Mouse (Mus musculus) embryo, embryonic 10.5 days (tissue): ENCODE results near the gene Vars.
"Not testable (repeated sequence)": the region's sequence is repeated elsewhere in the genome, so short reads cannot be mapped to it uniquely, and the experiment has no call there.

Experiments
- DNase-seq: peaks from one replicate; pipeline ENCODE4 v3.0.0-alpha.2; 2015; ENCODE audit warnings: low spot score

Vars gene

DNA sequence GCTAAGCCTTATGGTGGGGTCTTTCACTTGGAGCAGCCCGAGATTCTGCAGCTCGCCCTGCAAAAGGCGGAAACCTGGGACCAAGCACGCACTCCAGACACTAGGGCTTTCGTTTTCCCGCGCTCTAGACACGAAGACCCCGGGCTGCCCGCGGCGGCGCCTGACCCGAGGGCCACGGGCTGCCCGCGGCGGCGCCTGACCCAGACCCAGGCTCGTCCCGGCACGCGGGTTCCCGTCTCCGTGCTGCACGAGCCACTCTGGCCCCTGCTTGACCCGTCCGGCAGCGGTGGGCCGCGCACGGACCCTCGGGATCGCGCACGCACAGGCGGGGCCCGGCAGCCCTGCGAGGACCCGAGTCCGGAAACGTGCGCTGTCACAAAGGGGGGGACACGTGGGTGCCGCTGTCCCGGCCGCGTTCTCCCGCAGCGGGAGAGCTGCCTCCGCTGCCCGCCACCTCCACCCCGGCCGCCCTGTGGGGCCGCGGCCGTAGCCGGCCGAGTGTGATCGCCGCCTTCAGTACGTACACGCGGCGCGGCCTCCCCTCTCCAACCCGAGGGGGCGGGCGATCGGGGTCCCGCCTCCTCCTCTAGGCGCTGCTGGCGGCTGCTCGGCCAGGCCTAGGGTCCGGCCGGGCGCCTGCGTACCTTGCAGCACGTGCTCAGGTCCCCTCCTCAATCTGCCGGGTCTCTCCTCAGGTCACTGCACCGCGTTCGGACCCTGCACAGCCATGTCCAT lies at the start of gene Vars:
Gene Vars (plus strand): TSS at position 271 of the 735 bp plus-strand sequence.
- peak; percentile 95 for DNase-seq

GRCm38 (mm10) chr17:34951636-34952377 lies 49.0 kb upstream of the Vars start:
- DNase-seq: peak; percentile 34

- peak; percentile 86 for DNase-seq
Measured at GRCm38 (mm10) chr17:34952378-34953040, 48.3 kb upstream of the Vars start.

GRCm38 (mm10) chr17:34953258-34953657 lies 47.5 kb upstream of the Vars start:
- no peak for DNase-seq

GRCm38 (mm10) chr17:34953904-34954303 lies 46.9 kb upstream of the Vars start:
- DNase-seq: no peak

- no peak for DNase-seq
Measured at GRCm38 (mm10) chr17:34954831-34955230, 46.0 kb upstream of the Vars start.

DNA sequence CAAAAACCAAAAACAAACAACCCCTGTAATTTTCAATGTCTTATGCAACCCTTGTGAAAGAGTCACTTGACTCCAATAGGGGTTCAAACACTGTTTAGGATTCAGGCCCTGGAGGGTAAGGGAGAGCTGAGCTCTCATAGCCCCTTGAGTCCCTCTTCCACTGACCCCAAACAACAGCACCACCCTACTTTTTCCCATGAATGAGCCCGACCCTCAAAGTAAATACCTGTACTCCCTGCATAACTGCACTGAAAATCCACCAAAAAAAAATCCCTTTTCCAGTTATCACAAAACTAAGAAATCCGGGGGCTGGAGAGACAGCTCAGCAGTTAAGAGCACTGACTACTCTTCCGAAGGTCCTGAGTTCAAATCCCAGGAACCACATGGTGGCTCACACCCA lies 44.9 kb upstream of the Vars start:
- no peak for DNase-seq

- DNase-seq: no peak
Measured at GRCm38 (mm10) chr17:34956340-34956739, 44.4 kb upstream of the Vars start.

GRCm38 (mm10) chr17:34957291-34957690 lies 43.5 kb upstream of the Vars start:
- not testable (repeated sequence) for DNase-seq

GRCm38 (mm10) chr17:34957966-34958365 lies 42.8 kb upstream of the Vars start:
- not testable (repeated sequence) for DNase-seq

DNA sequence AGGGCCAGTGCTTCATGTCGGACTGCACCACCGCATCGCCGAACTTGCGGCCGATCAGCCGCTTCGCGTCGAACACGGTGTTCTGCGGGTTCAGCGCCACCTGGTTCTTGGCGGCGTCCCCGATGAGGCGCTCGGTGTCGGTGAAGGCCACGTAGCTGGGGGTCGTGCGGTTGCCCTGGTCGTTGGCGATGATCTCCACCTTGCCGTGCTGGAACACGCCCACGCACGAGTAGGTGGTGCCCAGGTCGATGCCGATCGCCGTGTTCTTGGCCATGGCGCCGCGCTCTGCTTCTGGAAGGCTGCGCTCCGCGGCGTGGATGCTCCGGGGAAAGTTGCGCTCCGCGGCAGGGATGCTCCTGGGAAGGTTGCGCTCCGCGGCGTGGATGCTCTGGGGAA lies 42.1 kb upstream of the Vars start:
- not testable (repeated sequence) for DNase-seq

- peak; percentile 92 for DNase-seq
Measured at GRCm38 (mm10) chr17:34959130-34959778, 41.5 kb upstream of the Vars start, which contains the start of gene Hspa1b. TSS of gene Hspa1b (minus strand) at chr17:34959238.

- DNase-seq: peak; percentile 72
Measured at GRCm38 (mm10) chr17:34959881-34960515, 40.8 kb upstream of the Vars start.

DNA sequence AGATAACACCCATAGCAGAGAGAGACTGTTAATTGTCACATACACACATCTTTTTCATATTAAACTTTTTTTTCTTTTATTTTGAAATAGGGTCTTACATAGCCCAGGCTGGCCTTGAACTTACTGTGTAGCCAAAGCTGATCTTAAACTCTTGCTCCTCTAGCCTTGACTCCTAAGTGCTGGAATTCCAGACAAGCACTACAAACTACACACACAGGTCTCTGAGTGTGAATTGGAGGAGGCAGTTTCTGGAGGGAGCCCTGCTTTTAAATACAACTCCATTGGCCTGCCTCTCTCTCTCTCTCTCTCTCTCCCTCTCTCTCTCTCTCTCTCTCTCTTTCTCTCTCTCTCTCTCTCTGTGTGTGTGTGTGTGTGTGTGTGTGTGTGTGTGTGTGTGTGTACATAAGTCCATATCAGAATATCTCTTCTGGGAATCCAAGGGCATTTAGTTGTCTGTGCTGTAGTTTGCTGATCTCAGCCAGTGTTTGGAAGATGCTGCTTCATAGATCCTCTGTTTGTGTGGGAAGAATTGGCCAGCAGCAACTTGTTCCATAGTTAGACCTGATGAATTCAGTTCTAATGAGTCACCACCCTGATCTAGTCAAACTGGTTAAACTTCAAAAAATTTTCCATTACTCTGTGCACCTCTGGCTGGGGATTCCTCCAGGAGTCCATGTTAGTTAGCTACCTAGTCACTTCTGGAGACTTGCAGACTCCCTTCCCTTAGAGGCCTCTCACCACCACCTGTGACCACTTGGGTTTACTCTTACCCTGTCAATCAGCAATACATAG lies 39.9 kb upstream of the Vars start:
- no peak for DNase-seq

- DNase-seq: no peak
Measured at GRCm38 (mm10) chr17:34962125-34962524, 38.7 kb upstream of the Vars start.

- no peak for DNase-seq
Measured at GRCm38 (mm10) chr17:34962841-34963240, 37.9 kb upstream of the Vars start.

DNA sequence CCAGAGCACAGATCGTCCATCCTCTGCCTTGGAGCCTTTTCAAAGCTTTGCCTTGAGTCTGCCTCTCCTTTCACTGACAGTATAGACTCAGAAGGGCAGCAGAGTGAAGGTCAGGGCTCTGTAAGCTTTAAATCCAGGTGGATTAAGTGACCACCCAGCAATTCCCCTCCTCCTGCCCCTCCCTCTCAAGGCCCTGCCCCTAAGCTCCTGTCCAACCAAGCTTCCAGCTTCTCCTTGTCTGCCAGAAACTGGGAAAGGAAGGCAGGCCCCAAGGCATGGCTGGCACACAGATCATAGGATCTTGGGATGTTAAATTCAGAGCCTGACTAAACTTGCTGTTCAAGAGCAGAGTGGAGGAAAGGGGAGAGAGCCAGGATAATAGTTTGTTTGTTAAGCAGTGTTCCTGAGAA lies 36.1 kb upstream of the Vars start:
- no peak for DNase-seq

- DNase-seq: no peak
Measured at GRCm38 (mm10) chr17:34965627-34966026, 35.2 kb upstream of the Vars start.

DNA sequence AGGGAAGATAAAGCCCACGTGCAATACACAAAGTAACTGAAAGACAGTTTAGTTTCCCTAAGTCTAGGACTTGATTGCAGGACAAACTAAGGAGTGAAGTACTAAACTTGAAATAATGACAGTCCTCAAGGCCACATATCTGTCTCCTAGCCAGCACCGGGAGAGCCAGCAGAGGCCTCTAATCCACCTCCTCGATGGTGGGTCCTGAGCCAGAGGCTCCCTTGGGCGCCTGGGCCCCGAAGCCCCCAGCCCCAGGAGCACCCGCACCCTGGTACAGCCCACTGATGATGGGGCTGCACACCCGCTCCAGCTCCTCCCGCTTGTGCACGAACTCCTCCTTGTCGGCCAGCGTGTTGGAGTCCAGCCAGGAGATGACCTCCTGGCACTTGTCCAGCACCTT lies 31.0 kb upstream of the Vars start, which contains the start of gene Gm20481:
Gene Gm20481 (plus strand): TSS at position 91 of the 400 bp plus-strand sequence.
- DNase-seq: not testable (repeated sequence)

GRCm38 (mm10) chr17:34970850-34971249 lies 29.9 kb upstream of the Vars start:
- DNase-seq: not testable (repeated sequence)

- not testable (repeated sequence) for DNase-seq
Measured at GRCm38 (mm10) chr17:34971694-34972068, 29.1 kb upstream of the Vars start.
